Mouse (Mus musculus) embryonic stem cell, embryonic (primary cell): ENCODE results near the gene Smc1a.
"Not testable (repeated sequence)": the region's sequence is repeated elsewhere in the genome, so short reads cannot be mapped to it uniquely, and the experiment has no call there.

ENCODE experiments used
- CTCF ChIA-PET, 4 experiments: fragments of 300-600 bp in 2 of 4; fragments of 350-600 bp in 2 of 4; sonication (Branson Sonifier 250); formaldehyde crosslinking; loops; one replicate each; lab custom pipeline; 2022; ENCODE audit warnings: inconsistent platforms in 2 of 4; lab: Charles Lee
- POLR2A ChIA-PET, 4 experiments: fragments of 300-600 bp in 2 of 4; fragments of 350-600 bp in 2 of 4; sonication (Branson Sonifier 250); formaldehyde crosslinking; loops; one replicate each; lab custom pipeline; 2022; ENCODE audit warnings: antibody characterized with exemption in 4 of 4, inconsistent platforms in 1 of 4; lab: Charles Lee

Smc1a gene

DNA sequence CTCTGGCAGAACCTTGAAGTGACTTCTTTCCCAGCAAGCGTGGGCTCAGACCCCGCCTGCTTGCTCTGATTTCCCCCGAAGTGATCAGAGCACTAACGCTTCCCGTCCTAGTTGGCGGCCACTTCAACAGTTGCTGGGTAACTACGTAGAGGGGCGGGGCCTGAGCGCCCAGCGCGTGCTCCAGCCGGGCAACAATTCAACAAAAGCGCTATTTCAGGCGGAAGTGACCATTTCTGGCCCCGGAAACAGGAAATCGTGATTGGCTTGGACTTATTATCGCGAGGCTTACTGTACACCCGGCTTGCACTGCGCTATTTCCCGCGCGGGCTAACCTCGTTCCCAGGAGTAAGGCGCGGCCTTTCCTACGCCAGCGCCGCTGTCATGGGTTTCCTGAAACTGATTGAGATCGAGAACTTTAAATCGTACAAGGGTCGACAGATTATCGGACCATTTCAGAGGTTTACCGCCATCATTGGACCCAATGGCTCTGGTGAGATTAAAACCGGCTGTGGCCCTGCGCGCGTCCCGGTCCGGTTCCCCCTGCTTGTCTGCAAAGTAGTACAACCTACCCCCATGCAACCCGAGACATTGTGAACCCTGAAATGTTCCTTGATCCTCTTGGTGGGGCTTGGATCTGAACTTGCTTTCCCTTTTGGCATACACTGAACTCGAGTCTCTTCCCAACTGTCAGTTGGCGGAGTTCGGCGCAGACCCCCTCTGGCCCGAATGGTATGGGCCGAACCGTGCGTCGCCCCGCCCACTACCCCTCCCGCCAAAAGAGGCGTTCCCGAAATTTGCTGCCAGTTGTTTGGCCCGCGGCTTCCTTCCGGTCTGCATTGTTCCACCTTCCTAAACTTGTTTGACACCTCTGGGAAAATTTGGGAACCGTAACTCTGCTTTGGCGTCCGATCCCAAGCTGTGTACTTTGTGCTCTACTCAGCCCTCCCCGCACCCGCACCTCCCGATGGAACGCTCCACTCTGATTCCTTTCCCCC lies at the start of gene Smc1a, which contains the start of gene Ribc1:
Smc1a (plus strand) TSS at position 278 of the 995 bp plus-strand sequence.
Ribc1 (minus strand) TSS at position 145 of the 995 bp plus-strand sequence.
- CTCF ChIA-PET, result no interaction called here
- POLR2A ChIA-PET, result interaction anchor here in 3 of 4 experiments (0.5 to 3.0 kb wide), 22 partner anchors 10 to 1021 kb away, joined by 3 to 11 read pairs (median 4); partner anchors contain the start of genes Hsd17b10 (in 1 of the 3), Huwe1 (in 1 of the 3), Mageh1 (in 1 of the 3) and Phf8 (in 1 of the 3)

DNA sequence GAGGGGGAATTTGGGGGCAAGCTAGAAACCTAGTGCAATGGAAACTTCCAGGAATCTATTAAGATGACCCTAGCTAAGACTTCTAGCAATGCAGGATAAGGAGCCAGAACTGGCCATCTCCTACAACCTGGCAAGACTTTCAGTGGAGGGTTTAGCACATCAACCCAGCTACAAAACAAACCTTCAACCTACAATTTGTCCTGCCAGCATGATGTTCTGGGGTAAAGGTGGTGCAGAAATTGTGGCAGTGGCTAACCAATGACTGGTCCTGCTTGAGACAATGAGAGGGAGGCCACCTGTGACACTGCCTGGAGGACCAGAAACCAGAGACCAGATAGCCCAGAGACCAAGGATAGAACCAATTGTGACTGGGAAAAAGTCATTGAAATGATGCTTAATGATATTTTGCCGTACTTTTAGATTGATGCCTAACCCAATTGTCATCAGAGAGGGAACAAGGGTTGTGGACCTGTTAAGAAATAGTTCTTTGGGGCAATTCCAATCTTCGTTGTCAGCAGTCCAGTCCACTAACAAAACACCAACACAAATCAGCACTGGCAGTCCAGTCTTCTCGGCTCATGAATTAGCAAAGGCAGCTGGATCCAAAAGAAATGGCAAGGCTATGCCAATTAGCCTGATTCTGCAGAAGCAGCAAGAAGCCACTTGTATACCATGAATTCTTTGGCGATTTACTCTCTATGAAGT lies 17.1 kb upstream of the Smc1a start:
- CTCF ChIA-PET, result interaction anchor here in 1 of 4 experiments (0.7 kb wide), 1 partner anchor 543 kb away, joined by 3 read pairs; no protein-coding TSS in a partner anchor
- POLR2A ChIA-PET, result interaction anchor here in 1 of 4 experiments (0.9 kb wide), 1 partner anchor 20 kb away, joined by 3 read pairs; no protein-coding TSS in a partner anchor

DNA sequence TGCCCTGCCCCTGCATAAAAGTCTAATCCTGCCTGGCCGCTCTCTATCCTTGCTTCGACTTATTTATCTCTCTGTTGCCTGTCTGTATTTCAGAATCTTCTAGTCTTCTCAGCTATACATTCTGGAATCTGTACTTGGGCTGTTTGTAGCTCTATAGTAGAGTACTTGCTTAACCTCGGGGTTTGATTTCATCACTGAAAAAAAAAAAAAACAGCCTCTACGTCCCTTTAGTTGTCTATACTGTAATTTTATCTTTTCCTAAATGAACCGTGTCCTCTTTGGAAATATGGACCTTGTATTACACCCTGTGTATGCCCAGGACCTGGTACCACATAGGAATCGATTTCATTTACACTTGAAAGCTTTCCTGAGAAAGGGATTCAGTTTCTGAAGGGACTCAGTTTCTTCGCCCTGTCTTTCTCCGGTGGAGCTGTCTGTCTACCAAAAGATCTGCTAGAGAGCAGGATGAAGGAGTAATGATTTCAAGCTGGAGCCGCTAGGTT lies 15.0 kb upstream of the Smc1a start:
- POLR2A ChIA-PET, result interaction anchor here in 3 of 4 experiments (0.6 to 1.8 kb wide), 9 partner anchors 12 to 948 kb away, joined by 3 to 5 read pairs (median 3); partner anchors contain the start of genes Phf8 (in 1 of the 3), Ribc1 (in 1 of the 3) and Smc1a (in 1 of the 3)
- CTCF ChIA-PET, result interaction anchor here in 1 of 4 experiments (0.6 kb wide), 1 partner anchor 25 kb away, joined by 7 read pairs; no protein-coding TSS in a partner anchor

DNA sequence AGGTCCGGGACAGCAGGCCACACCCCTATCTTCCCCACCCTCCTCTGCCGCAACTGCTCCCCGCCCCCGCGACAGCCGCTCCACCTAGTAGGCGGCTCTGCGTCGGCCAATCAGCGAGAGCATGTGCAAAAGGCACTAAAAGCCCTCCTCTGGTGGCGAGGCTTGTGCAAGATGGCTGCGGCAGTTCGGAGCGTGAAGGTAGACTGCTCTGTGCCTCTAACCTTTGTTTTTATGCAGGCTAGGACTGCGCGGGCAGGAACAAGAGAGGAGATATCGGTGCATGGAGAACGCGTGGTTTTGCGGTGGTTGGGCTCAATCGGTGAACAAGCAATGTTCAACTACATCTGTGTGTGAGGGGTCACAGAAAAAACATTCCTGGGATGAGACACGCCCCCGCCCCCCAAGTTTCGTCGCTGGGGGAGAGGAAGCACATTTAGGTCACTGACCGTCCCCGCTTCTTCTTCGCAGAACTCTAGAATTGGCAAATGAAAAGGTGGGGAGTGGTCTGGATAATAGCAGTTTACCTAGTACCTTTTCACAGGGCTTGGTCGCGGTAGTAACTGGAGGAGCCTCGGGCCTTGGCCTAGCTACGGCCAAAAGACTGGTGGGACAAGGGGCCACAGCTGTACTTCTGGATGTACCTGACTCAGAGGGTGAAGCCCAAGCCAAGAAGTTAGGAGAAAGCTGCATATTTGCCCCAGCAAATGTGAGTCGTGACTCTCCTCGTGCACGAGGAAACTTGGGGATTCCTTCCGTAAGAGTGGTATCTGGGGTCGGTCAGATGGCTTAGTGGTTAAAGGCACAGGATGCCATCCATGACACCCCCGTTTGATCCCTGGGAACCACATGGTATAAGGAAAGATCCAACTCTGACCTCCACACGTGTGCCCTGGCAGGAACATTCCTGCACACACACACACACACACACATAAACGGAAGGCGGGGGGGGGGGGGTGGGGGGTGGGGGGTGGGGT lies 14.2 kb upstream of the Smc1a start, which contains the start of gene Hsd17b10:
Hsd17b10 (plus strand) TSS at position 109 of the 974 bp plus-strand sequence.
- ChIA-PET CTCF (no interaction called here), POLR2A (interaction anchor here in 3 of 4 experiments (0.6 to 1.8 kb wide), 19 partner anchors 10 to 481 kb away, joined by 3 to 6 read pairs (median 4); partner anchors contain the start of genes Phf8 (in 2 of the 3), Ribc1 (in 2 of the 3) and Smc1a (in 1 of the 3))

DNA sequence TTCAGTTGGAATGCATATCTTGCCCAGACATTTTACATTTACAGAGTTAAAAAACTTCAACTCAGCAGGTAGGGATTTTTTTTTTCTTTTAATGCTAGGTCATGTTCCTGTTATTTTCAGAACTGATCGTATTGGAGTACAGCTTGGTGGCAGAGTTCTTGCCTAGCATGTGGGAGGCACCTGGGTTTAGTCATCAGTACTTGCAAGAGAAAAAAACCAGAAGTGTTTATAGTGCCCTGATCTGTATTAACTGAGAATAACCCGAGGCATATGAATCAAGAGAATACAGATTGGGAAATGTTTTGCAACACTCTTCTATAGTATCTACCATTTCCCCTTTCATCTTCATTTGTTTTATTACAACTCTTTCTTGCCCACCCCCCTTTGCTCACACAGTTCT lies 13.4 kb upstream of the Smc1a start:
- ChIA-PET POLR2A (interaction anchor here in 3 of 4 experiments (0.9 to 1.4 kb wide), 10 partner anchors 9 to 482 kb away, joined by 3 to 6 read pairs (median 4); partner anchors contain the start of genes Ribc1 (in 2 of the 3), Phf8 (in 1 of the 3) and Smc1a (in 1 of the 3)), CTCF (no interaction called here)

DNA sequence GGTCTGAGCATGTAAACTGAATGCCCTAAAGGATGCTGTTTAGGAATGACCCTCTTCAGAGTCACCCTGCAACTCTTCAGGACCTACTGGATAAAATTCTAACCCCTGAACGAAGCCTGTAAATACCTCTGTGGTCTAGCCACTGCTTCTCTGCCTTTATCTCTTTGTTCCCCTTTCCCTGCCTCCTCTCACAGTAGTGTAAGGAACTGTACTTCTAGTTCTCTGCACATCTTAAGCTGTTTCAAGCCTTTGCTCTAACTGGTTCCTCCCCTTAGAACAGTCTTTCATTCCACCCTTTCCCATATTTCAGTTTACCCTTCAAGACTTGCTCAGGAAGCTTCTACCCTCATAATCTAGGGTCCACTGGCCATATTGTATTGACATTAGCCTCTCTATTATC lies 8.4 kb upstream of the Smc1a start:
- CTCF ChIA-PET, result no interaction called here

DNA sequence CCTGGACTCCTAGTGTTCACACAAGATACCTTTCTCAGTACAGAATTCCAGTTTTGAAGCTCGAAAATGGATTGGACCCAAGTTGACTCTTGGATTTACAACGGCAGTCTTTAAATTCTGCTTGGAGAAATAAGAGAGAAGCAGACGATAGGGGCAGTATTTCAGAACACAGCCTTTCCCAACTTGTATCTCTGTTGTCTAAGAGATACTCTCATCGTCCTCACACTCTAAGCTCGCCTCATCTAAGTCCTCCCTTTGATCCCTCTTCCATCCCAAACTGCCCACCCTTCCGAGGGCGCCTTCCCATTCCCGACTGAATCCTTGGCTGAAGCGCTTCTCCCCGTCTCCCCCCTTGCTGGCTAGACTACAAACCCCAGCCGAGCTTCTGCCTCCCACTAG lies 477 bp upstream of the Smc1a start:
- ChIA-PET POLR2A (interaction anchor here in 3 of 4 experiments (0.6 to 3.0 kb wide), 14 partner anchors 11 to 495 kb away, joined by 3 to 11 read pairs (median 4); partner anchors contain the start of genes Hsd17b10 (in 1 of the 3) and Phf8 (in 1 of the 3)), CTCF (no interaction called here)

More for the DNA sequence above, 8.4 kb upstream of the Smc1a start:
- POLR2A ChIA-PET, result interaction anchor here in 1 of 4 experiments (1.4 kb wide), 1 partner anchor 225 kb away, joined by 3 read pairs; no protein-coding TSS in a partner anchor

DNA sequence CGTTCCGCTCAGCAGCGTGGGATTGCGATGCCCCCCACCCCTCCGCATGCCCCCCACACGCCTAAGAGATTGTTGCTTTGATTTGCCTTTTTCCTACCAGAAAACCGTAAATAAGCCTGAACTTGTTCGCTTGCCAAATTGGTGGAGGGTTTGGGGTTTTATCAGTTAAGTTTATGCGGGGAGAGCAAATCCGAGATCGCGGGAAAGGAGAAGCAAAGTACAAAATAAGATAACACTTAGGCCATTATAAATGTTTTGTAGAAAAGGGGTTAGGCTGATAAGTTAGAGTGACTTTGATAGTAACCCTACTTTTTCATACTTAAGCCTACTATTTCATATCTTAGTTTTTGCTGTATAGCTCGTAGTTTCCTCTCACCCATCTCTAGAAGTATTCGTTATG lies 958 bp downstream of the Smc1a start:
- POLR2A ChIA-PET, result interaction anchor here in 2 of 4 experiments (0.5 to 1.7 kb wide), 15 partner anchors 9 to 1020 kb away, joined by 3 to 10 read pairs (median 4); partner anchors contain the start of genes Hsd17b10 (in 1 of the 2), Huwe1 (in 1 of the 2), Mageh1 (in 1 of the 2) and Phf8 (in 1 of the 2)
- CTCF ChIA-PET, result no interaction called here

DNA sequence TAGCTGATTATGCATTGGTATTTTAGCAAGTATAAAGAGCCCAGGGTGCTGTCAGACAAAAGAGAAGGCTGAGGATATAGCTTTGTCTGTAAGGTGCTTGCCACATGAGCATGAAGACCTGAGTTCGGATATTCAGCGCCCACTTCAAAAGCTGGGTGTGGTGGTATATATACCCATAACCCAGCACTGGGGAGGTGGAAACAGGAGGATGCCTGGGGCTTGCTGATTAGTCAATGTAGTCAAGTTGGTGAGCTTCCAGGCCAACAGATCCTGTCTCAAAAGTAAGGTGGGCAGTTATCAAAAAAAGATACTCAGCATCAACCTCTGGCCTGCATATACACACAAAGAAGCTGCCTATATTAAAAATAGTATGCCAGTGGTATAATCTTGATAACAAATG lies 3.1 kb downstream of the Smc1a start:
- CTCF ChIA-PET, result no interaction called here
- POLR2A ChIA-PET, result interaction anchor here in 3 of 4 experiments (0.6 to 1.3 kb wide), 12 partner anchors 10 to 969 kb away, joined by 3 to 5 read pairs (median 3); partner anchors contain the start of gene Hsd17b10 (in 1 of the 3)

DNA sequence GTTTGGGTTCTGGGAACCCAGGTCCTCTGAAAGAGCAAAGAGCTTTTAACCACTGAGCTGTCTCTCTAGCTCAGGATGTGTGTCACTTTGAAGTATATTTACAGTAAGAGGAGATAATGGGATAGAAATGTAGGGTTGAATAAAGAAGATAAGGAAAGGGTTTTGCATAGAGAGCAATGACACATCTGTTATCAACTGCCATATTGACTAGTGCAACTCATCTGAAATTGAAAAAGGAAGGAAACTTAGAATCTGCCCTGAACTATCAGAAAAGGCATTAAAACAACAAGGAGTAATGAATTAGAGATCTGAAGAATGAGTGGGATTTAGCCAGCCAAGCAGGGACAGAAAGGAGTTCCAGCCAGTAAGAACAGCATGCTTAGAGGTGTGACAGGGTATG lies 23.6 kb downstream of the Smc1a start:
- ChIA-PET POLR2A (interaction anchor here in 1 of 4 experiments (2.3 kb wide), 1 partner anchor 13 kb away, joined by 6 read pairs; no protein-coding TSS in a partner anchor), CTCF (no interaction called here)

DNA sequence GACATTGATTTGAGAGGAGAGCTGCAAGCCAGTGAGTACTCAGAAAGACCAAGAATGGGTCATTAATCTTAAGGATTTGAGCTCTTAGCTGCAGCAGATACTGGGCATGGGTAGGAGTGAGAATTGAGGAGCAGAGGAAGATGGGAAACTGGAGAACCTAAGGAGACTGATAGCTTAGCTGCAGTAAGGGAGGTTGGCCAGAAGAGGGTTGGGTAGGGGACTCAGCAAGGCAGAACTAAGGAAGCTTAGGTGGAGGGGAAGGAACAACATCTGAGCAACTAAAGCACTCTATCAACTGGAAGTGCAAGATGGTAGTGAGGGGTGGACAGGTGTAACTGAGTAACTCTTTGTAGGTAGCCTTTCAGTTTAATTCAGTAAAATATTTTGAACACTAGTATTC lies 31.0 kb downstream of the Smc1a start:
- ChIA-PET POLR2A (interaction anchor here in 2 of 4 experiments (0.9 to 1.1 kb wide), 2 partner anchors 11 to 29 kb away, joined by 3 to 4 read pairs; no protein-coding TSS in a partner anchor), CTCF (no interaction called here)

DNA sequence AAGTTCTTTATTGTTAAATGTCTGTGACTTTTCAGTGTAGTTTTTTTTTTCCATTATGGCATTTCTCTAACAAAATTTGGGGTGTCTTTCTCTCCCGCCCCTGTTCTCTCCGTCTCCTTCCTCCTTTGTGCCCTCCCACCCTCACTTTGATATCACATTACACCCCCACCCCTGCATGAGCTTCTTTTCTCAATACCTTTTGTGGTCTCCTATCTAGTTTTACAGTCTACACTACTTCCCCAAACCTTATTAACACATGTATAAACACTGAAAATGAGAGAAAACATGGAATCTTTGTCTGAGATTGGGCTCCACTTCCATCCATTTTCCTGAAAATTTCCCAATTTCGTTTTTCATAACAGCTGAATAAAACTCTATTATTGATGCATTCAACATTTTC lies 36.3 kb downstream of the Smc1a start:
- POLR2A ChIA-PET, result no interaction called here
- CTCF ChIA-PET, result interaction anchor here in 1 of 4 experiments (0.7 kb wide), 1 partner anchor 198 kb away, joined by 3 read pairs; no protein-coding TSS in a partner anchor

DNA sequence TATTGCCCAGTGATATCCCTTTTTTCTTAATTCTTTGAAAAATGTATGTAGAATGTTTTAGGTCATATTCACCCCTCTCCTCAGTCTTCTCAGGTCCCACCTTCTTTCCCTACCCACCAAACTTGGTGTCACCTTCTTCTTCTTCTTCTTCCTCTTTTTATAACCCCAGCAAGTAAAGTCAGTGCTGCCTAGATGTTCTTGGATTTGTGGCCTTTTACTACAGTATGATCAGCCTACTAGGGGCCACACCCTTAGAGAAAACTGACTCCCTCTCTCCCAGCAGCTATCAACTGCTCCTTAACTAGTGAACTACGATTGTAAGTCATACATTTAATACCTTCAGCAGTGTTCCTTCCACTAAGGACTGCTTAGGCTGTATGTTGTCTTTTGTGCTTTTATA lies 37.9 kb downstream of the Smc1a start:
- ChIA-PET POLR2A (no interaction called here), CTCF (no interaction called here)

DNA sequence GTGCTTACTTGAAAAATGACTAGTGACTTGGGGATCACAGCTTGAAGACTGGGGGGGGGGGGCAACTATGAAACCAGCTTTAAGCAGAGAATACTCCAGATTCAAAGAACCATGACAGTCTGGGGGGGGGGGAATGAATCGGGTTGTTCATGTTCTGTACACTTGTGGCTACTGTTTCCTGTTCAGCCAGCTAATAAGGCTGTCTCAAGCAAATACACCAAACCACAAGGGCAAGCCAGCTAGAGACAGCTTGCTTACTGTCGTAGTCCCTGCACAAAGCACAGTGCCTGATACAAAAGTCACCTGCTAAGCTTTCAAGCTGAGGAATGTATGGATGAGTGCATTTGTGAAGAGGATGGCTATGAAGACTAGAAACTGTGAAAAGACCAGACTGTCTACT lies 49.4 kb downstream of the Smc1a start:
- CTCF ChIA-PET, result interaction anchor here in 1 of 4 experiments (0.7 kb wide), 1 partner anchor 385 kb away, joined by 3 read pairs; no protein-coding TSS in a partner anchor
- POLR2A ChIA-PET, result interaction anchor here in 2 of 4 experiments (0.6 to 1.0 kb wide), 2 partner anchors 10 to 162 kb away, joined by 4 read pairs; no protein-coding TSS in a partner anchor

DNA sequence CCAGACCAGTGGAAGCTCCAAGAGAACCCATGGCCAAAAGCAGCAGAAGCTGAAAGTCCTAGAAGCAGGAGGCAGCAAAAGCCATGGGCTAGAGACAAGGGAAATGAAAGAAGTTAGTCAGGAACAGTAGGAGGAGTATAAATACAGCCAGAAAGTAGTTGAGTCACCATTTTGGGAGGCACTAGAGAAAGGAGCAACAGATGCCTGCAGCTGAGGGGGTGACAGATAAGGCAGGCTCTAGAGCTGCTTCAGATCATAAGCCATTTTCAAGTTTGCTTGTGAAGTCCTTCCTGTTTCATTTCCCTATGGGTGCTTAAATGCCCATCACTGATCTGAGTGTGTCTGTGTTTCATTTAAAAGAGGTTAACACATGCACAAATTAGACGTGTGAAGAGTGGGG lies 51.6 kb downstream of the Smc1a start:
- ChIA-PET POLR2A (no interaction called here), CTCF (no interaction called here)

DNA sequence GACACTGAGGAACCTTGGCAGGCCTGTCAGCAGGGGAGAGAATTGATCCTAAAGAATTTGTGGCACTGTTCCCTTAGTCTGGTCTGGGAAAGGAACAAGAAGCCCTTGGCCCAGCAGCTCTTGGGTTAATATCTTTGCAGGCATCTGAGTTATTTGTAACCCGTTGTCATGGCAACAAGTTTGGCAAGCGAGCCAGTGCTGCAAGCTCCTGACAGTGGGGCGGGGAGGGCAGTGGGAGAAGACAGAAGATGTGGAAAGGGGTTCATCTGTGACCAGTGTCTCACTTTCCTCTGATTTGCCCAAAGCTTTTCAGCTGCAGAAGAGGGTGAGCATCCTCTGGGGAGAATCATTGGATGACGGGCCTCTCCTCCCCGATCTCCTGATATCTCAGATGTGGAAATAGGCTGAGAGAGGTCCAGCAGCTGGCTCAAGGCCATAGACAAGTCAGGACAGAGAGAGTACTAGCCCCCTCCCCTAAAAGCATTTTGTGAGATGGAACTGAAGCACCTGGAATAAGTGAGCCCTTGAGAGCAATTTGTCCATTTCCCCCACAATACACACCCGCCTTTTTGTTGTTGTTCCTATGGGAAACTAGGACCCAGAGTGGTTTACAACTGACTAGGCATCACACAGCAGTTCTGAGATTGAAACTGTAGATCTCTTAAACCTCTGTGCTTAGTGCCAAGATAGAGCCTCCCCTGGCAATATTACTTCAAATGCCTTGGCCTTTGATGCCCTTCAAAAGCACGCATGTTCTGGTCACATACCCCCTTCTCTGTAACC lies 73.8 kb downstream of the Smc1a start:
- CTCF ChIA-PET, result interaction anchor here in 1 of 4 experiments (0.6 kb wide), 1 partner anchor 40 kb away, joined by 4 read pairs; no protein-coding TSS in a partner anchor
- POLR2A ChIA-PET, result not testable (repeated sequence)
